ENCODE assay signal across 7 mouse cellular contexts in the genomic region with DNA sequence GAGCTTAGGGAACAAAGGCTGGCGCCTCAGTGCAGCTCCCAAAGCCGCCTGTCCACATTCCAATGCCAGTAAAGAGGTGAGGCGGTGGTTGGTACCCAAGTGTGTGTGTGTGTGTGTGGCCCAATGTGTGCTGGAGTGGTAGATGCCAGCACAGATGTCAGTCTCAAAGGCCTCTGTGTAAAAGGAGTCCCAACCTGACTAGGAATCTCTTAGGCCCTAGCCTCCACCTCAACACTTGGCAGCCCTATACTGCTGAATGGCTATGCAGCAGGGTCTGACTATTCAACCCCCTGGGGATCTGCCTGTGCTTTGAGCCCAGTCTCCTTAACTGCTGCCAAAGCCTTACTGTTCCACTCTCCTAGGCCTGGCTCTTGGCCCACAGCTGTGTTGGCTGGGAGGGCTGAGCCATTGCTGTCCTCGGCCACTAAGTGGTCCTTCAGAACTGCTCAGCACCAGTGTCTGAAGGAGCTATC. TPM values are rescaled to one million over a fixed set of nuclear protein-coding genes. Genes with fewer than 3 reads are reported as not detected.
DNase-seq lines count a peak whose midpoint lies in the region; ATAC-seq lines count a peak whose summit lies in the region.

No protein-coding gene starts in this region.

- intact Hi-C loops in left cerebral cortex, postnatal 10 days (cut with DNase I), result no loop called here
- intact Hi-C loops in left cerebral cortex, postnatal 36 days (cut with DNase I), result no loop called here

- peaks cover 9% of the 10 kb centered on the region; the same call in 1 of the 2 replicates for H3K4me1 ChIP-seq in heart, embryonic 13.5 days

- ATAC-seq in heart, embryonic 13.5 days (ENCODE audit: extremely low read depth, insufficient number of reproducible peaks, low FRiP score, low TSS enrichment), result no peak
- no peak for ATAC-seq in megakaryocyte progenitor cell, adult 5-6 weeks (replicated peaks; ENCODE audit: poor library complexity)

- 0 out of 2 replicates have a peak overlapping the region, but pooled peaks have one; percentile 17 for H3K27ac ChIP-seq in heart, embryonic 13.5 days (replicated peaks)

- no peak overlapping the region for H3K4me2 ChIP-seq in heart, embryonic 13.5 days

- H3K4me3 ChIP-seq in heart, embryonic 13.5 days, result no peak overlapping the region

- no peaks in the 10 kb centered on the region for H3K9me3 ChIP-seq in heart, embryonic 13.5 days

- 76% methylated on average over 4 of the region's 4 CpGs for WGBS in heart, embryonic 13.5 days

- DNase-seq in left cerebral cortex, postnatal 10 days (ENCODE audit: extremely low spot score in 1 of 2, low spot score in 2 of 2), result peak; percentile 46 to 66
- no peak for DNase-seq in left cerebral cortex, postnatal 36 days (ENCODE audit: low spot score in 2 of 2)
- DNase-seq in cerebellum, postnatal 36 days, result peak; percentile 21 to 41
- peak; percentile 73 for DNase-seq in lung, postnatal 10 days
- DNase-seq in embryo, embryonic 10.5 days (ENCODE audit: low spot score), result no peak

- no peak overlapping the region for H3K9ac ChIP-seq in heart, embryonic 13.5 days

- H3K27me3 ChIP-seq in heart, embryonic 13.5 days (replicated peaks), result no peaks in the 10 kb centered on the region

- H3K36me3 ChIP-seq in heart, embryonic 13.5 days, result peaks cover 85% of the 10 kb centered on the region

RNA-seq across cellular contexts. Expression of gene Lime1, which starts 5.1 kb away (rescaled TPM):
- total RNA-seq in left cerebral cortex, postnatal 10 days (2021), result 10 to 100 TPM; 30.1 to 32.9 TPM
- 10 to 100 TPM; 30.5 to 48.6 TPM for total RNA-seq in left cerebral cortex, postnatal 36 days (2021)
- polyA plus RNA-seq in heart, embryonic 13.5 days (2015; fragmentation: Nextera tagmentation; extraction: Ambion mirVana), result 11.9 and 15.6 TPM in 2 replicates
- total RNA-seq in megakaryocyte progenitor cell, adult 5-6 weeks (2015), result 25.4 and 26.5 TPM in 2 replicates
- 12.7 and 18.1 TPM in 2 replicates for total RNA-seq in megakaryocyte progenitor cell, adult 5-6 weeks (2017)

RNA-seq across cellular contexts. Expression of gene Arfrp1, which starts 19.8 kb away (rescaled TPM):
- total RNA-seq in left cerebral cortex, postnatal 10 days (2021), result 10 to 100 TPM; 39.8 to 44.2 TPM
- 10 to 100 TPM; 38.5 to 45.4 TPM for total RNA-seq in left cerebral cortex, postnatal 36 days (2021)
- polyA plus RNA-seq in heart, embryonic 13.5 days (2015; fragmentation: Nextera tagmentation; extraction: Ambion mirVana), result 57.5 and 59.1 TPM in 2 replicates
- 26.8 and 28.6 TPM in 2 replicates for total RNA-seq in megakaryocyte progenitor cell, adult 5-6 weeks (2015)
- 62.1 and 70.2 TPM in 2 replicates for total RNA-seq in megakaryocyte progenitor cell, adult 5-6 weeks (2017)

RNA-seq across cellular contexts. Expression of gene Zgpat, which starts 20.2 kb away (rescaled TPM):
- 10 to 100 TPM; 55.9 to 60.5 TPM for total RNA-seq in left cerebral cortex, postnatal 10 days (2021)
- total RNA-seq in left cerebral cortex, postnatal 36 days (2021), result 10 to 100 TPM; 50.3 to 84.9 TPM
- 23.3 and 26.7 TPM in 2 replicates for polyA plus RNA-seq in heart, embryonic 13.5 days (2015; fragmentation: Nextera tagmentation; extraction: Ambion mirVana)
- total RNA-seq in megakaryocyte progenitor cell, adult 5-6 weeks (2015), result 7.0 and 8.2 TPM in 2 replicates
- 38.2 and 48.2 TPM in 2 replicates for total RNA-seq in megakaryocyte progenitor cell, adult 5-6 weeks (2017)

Comparison
In these comparisons a context has a peak if more than half of its experiments do, and no peak if none do; other contexts are left out.
1. DNase-seq: peak in left cerebral cortex, postnatal 10 days (2 of 2), cerebellum, postnatal 36 days (2 of 2) and lung, postnatal 10 days (single experiment); none in left cerebral cortex, postnatal 36 days (0 of 2) and embryo, embryonic 10.5 days (single experiment).